Mouse (Mus musculus) thymus, adult 2 months (tissue): ENCODE measurements around the gene Ccpg1.

Experiments
- CTCF ChIP-seq: fragments of 200-500 bp; IDR thresholded peaks from 2 replicates; pipeline ENCODE4 v1.5.1; 2012; ENCODE audit warnings: mild to moderate bottlenecking, control low read depth, low read length, moderate library complexity, borderline replicate concordance; ENCODE audit not compliant: control insufficient read depth, poor library complexity, insufficient read depth; ENCODE audit errors: extremely low read depth
- POLR2A ChIP-seq: fragments of 200-500 bp; IDR thresholded peaks from 2 replicates; pipeline ENCODE4 v1.6.1; 2012; ENCODE audit warnings: mild to moderate bottlenecking, low read length, control low read depth, moderate library complexity; ENCODE audit not compliant: control insufficient read depth, poor library complexity, insufficient read depth; ENCODE audit errors: extremely low read depth

DNA sequence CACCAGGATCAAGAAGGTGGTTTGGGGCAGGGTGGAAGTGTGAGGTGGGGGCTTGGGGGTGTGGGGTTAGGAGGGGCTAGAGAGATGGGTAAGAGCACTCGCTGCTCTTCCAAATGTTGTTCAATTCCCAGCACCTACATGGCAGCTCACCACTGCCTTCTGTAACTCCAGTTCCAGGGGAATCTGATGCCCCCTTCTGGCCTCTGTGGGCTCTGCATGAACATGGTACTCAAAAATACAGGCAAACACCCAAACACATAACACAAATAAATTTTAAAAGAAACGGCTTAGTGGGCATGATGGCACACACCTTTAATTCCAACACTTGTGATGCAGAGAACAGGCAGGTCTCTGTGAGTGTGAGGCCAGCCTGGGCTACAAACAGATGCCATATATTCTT lies 30.5 kb upstream of the Ccpg1 start:
- TF ChIP-seq CTCF = no peak
- no peak for TF ChIP-seq POLR2A
